Mouse (Mus musculus) C2C12 (cell line): Measurements from ENCODE around the gene Rnase12. TPM values are rescaled to one million over a fixed set of nuclear protein-coding genes. Genes with fewer than 3 reads are reported as not detected.
"Not testable (repeated sequence)": the region's sequence is repeated elsewhere in the genome, so short reads cannot be mapped to it uniquely, and the experiment has no call there.

Source experiments
- H3K27me3 ChIP-seq: one replicate; pipeline ENCODE4 v1.6.1; 2011; ENCODE audit not compliant: control insufficient read depth, insufficient read depth, insufficient read length
- H3K36me3 ChIP-seq: one replicate; pipeline ENCODE4 v1.6.1; 2011; ENCODE audit not compliant: control insufficient read depth, insufficient read depth
- H3K4me3 ChIP-seq: one replicate; pipeline ENCODE4 v1.5.1; 2011; ENCODE audit warnings: mild to moderate bottlenecking, control low read depth; ENCODE audit not compliant: poor library complexity, insufficient read depth, severe bottlenecking
- H3K79me2 ChIP-seq: one replicate; pipeline ENCODE4 v1.6.1; 2011; ENCODE audit not compliant: control insufficient read depth, insufficient read depth
- H3K79me3 ChIP-seq: one replicate; pipeline ENCODE4 v1.6.1; 2011; ENCODE audit warnings: low read depth, control low read depth
- H3ac ChIP-seq: one replicate; pipeline ENCODE3; 2011; ENCODE audit warnings: low read depth; ENCODE audit not compliant: control insufficient read depth, insufficient read length
- CEBPB ChIP-seq: IDR thresholded peaks from one replicate; pipeline ENCODE4 v1.6.1; 2011; ENCODE audit warnings: low read depth, mild to moderate bottlenecking, control low read depth, moderate library complexity
- CTCF ChIP-seq: IDR thresholded peaks from one replicate; pipeline ENCODE4 v1.5.1; 2011; ENCODE audit not compliant: control insufficient read depth, insufficient read depth, insufficient read length
- FOSL1 ChIP-seq: IDR thresholded peaks from one replicate; pipeline ENCODE4 v1.8.0; 2011; ENCODE audit warnings: mild to moderate bottlenecking, low read length; ENCODE audit not compliant: poor library complexity, insufficient read depth, severe bottlenecking
- MAX ChIP-seq: IDR thresholded peaks from one replicate; pipeline ENCODE4 v1.6.1; 2011; ENCODE audit warnings: mild to moderate bottlenecking, control low read depth
- MYOD1 ChIP-seq: IDR thresholded peaks from one replicate; pipeline ENCODE4 v1.6.1; 2011; ENCODE audit warnings: low read depth; ENCODE audit not compliant: control insufficient read depth, insufficient read length
- MYOG ChIP-seq: IDR thresholded peaks from one replicate; pipeline ENCODE4 v1.6.1; 2011; ENCODE audit not compliant: control insufficient read depth, insufficient read length; ENCODE audit errors: extremely low read depth
- USF1 ChIP-seq: IDR thresholded peaks from one replicate; pipeline ENCODE4 v1.6.1; 2011; ENCODE audit warnings: low read depth, mild to moderate bottlenecking, control low read depth, moderate library complexity
- long read RNA-seq, 2 experiments: library from polyadenylated mRNA; unstranded; transcript quantifications; one replicate each; pipeline ENCODE4 v2.0.0; 2019 to 2020
- polyA plus RNA-seq: library from polyadenylated mRNA; unstranded; fragments of >200 nt; fragmentation: generic; extraction: Trizol; gene quantifications from one replicate; pipeline ENCODE4 v1.2.1, GENCODE M21; 2012; ENCODE audit warnings: missing spikeins

Gene Rnase12
- not detected for polyA plus RNA-seq
- long read RNA-seq, experiment 1 = 0 reads
- long read RNA-seq, experiment 2 = 0 reads

- Histone ChIP-seq H3K36me3 (no peaks in the 10 kb centered on the region), H3ac (no peak within 1 kb of the TSS), H3K27me3 (no peaks in the 10 kb centered on the region), H3K79me3 (no peaks in the 10 kb centered on the region), H3K79me2 (no peaks in the 10 kb centered on the region), H3K4me3 (no peak within 1 kb of the TSS)
- TF ChIP-seq FOSL1 (no peak), CTCF (no peak), USF1 (no peak), MYOD1 (no peak), CEBPB (no peak), MYOG (no peak), MAX (no peak)
Observed at GRCm38 (mm10) chr14:51057401-51057831, at the start of gene Rnase12. Rnase12 (minus strand) TSS chr14:51057661.

- Histone ChIP-seq H3K36me3 (no peaks in the 10 kb centered on the region), H3K27me3 (no peaks in the 10 kb centered on the region), H3K79me2 (no peaks in the 10 kb centered on the region), H3ac (no peak overlapping the region), H3K4me3 (no peak overlapping the region), H3K79me3 (no peaks in the 10 kb centered on the region)
- no peak for TF ChIP-seq FOSL1
- no peak for TF ChIP-seq CEBPB
- no peak for TF ChIP-seq MAX
- no peak for TF ChIP-seq MYOG
- TF ChIP-seq USF1 = no peak
- no peak for TF ChIP-seq CTCF
- no peak for TF ChIP-seq MYOD1
Observed at GRCm38 (mm10) chr14:51106449-51106967, 49.0 kb upstream of the Rnase12 start.

- no peak overlapping the region for H3K4me3 ChIP-seq
- H3K79me2 ChIP-seq = no peaks in the 10 kb centered on the region
- H3K79me3 ChIP-seq = no peaks in the 10 kb centered on the region
- H3ac ChIP-seq = no peak overlapping the region
- no peaks in the 10 kb centered on the region for H3K36me3 ChIP-seq
- TF ChIP-seq USF1 = no peak
- TF ChIP-seq CTCF = no peak
- no peak for TF ChIP-seq MAX
- H3K27me3 ChIP-seq = no peaks in the 10 kb centered on the region
Observed at GRCm38 (mm10) chr14:51104366-51104765, 46.9 kb upstream of the Rnase12 start.

- Histone ChIP-seq H3ac (no peak overlapping the region), H3K36me3 (no peaks in the 10 kb centered on the region), H3K79me3 (no peaks in the 10 kb centered on the region), H3K79me2 (no peaks in the 10 kb centered on the region), H3K27me3 (no peaks in the 10 kb centered on the region), H3K4me3 (no peak overlapping the region)
- TF ChIP-seq MYOG (no peak), FOSL1 (no peak), USF1 (no peak), MYOD1 (no peak), CTCF (no peak), MAX (no peak), CEBPB (no peak)
Observed at GRCm38 (mm10) chr14:51103217-51103616, 45.8 kb upstream of the Rnase12 start.

GRCm38 (mm10) chr14:51101284-51101683 lies 43.8 kb upstream of the Rnase12 start:
- Histone ChIP-seq H3ac (no peak overlapping the region), H3K79me3 (no peaks in the 10 kb centered on the region), H3K4me3 (no peak overlapping the region), H3K36me3 (no peaks in the 10 kb centered on the region), H3K27me3 (no peaks in the 10 kb centered on the region), H3K79me2 (no peaks in the 10 kb centered on the region)
- TF ChIP-seq MAX (no peak), USF1 (no peak), MYOG (no peak), CTCF (no peak), MYOD1 (no peak)

GRCm38 (mm10) chr14:51098921-51099320 lies 41.5 kb upstream of the Rnase12 start:
- H3K27me3 ChIP-seq = no peaks in the 10 kb centered on the region
- H3K79me3 ChIP-seq = no peaks in the 10 kb centered on the region
- H3ac ChIP-seq = no peak overlapping the region
- TF ChIP-seq MAX (no peak), MYOG (no peak), MYOD1 (no peak), USF1 (no peak), CTCF (no peak), CEBPB (no peak), FOSL1 (no peak)
- H3K4me3 ChIP-seq = no peak overlapping the region
- H3K36me3 ChIP-seq = no peaks in the 10 kb centered on the region
- no peaks in the 10 kb centered on the region for H3K79me2 ChIP-seq

GRCm38 (mm10) chr14:51098300-51098699 lies 40.8 kb upstream of the Rnase12 start:
- H3K79me3 ChIP-seq, H3ac ChIP-seq: not testable (repeated sequence)

More at GRCm38 (mm10) chr14:51098300-51098699, 40.8 kb upstream of the Rnase12 start:
- not testable (repeated sequence) for H3K4me3 ChIP-seq, H3K27me3 ChIP-seq, H3K79me2 ChIP-seq, H3K36me3 ChIP-seq
